Mouse (Mus musculus) midbrain, embryonic 15.5 days (tissue): Measurements from ENCODE around the gene Col4a4. TPM values are rescaled to one million over a fixed set of nuclear protein-coding genes. Genes with fewer than 3 reads are reported as not detected.
A peak's percentile ranks its signal among the peaks of the same experiment; 100 is the strongest.

Experiments used
- ATAC-seq: fragments of 200-750 bp; cut with Nextera tagmentation; replicated peaks from 2 replicates; pipeline ENCODE4 v1.8.0; 2017; ENCODE audit warnings: moderate TSS enrichment
- H3K27ac ChIP-seq: fragments of 300-500 bp; sonication (generic); 2 replicates; pipeline ENCODE4 v1.5.1; 2015; ENCODE audit warnings: mild to moderate bottlenecking, inconsistent platforms
- H3K27me3 ChIP-seq: fragments of 300-500 bp; sonication (generic); replicated peaks from 2 replicates; pipeline ENCODE4 v1.6.1; 2015; ENCODE audit warnings: inconsistent platforms
- H3K36me3 ChIP-seq: fragments of 300-500 bp; sonication (generic); replicated peaks from 2 replicates; pipeline ENCODE4 v1.6.1; 2015; ENCODE audit warnings: inconsistent platforms
- H3K4me1 ChIP-seq: fragments of 300-500 bp; sonication (generic); 2 replicates; pipeline ENCODE4 v1.6.1; 2015; ENCODE audit warnings: inconsistent platforms
- H3K4me2 ChIP-seq: fragments of 300-500 bp; sonication (generic); 2 replicates; pipeline ENCODE4 v1.6.1; 2015; ENCODE audit warnings: inconsistent platforms, mild to moderate bottlenecking, moderate library complexity
- H3K4me3 ChIP-seq: fragments of 300-500 bp; sonication (generic); 2 replicates; pipeline ENCODE4 v1.5.1; 2015; ENCODE audit warnings: mild to moderate bottlenecking, inconsistent platforms
- H3K9ac ChIP-seq: fragments of 300-500 bp; sonication (generic); 2 replicates; pipeline ENCODE4 v1.6.1; 2015; ENCODE audit warnings: mild to moderate bottlenecking, inconsistent platforms
- H3K9me3 ChIP-seq: fragments of 300-500 bp; sonication (generic); 2 replicates; pipeline ENCODE4 v1.6.1; 2016; ENCODE audit warnings: inconsistent platforms
- WGBS: fragments of 180-500 bp; shearing (Covaris S2); methylation state at CpG from one replicate; pipeline ENCODE4 v1.1.7; 2015; ENCODE audit warnings: mixed read lengths; 5-methylcytosine and 5-hydroxymethylcytosine counted together
- polyA plus RNA-seq: library from polyadenylated mRNA; unstranded; fragments of >200 nt; fragmentation: Nextera tagmentation; extraction: Ambion mirVana; gene quantifications from 2 replicates; pipeline ENCODE4 v1.2.1, GENCODE M21; 2015

The Col4a4 gene
- polyA plus RNA-seq, 1 experiment from 2014 or later: 0.09 TPM

DNA sequence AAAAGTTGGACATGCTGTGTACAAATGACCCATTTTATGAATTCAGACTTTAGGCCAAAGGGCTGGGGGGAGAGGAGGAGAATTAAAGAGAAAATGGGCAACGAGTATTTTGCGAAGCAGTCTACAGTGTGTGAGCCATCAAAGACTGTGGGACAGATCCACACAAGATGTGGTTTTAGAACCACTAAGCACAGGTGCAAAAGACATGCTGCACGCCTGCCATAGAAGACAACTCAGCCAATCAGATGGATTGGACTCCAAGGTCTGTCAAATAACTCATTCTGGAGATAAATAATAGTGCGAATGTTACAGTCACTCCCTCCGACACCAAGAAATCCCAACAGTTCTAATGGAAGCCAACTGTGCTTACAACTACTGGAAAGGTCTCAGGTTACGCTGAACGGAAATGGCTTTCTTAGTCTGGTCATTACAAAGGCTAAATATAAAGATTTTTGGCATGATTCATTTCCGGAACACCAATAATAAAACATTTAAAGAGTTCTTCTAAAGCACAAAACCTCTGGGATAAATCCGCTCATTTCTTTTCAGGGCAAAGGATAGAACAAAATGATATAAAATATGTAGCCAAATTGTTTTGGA, 25.5 kb upstream of the Col4a4 start:
- Histone ChIP-seq H3K9ac (no peak overlapping the region), H3K9me3 (no peaks in the 10 kb centered on the region), H3K4me3 (no peak overlapping the region), H3K27me3 (no peaks in the 10 kb centered on the region), H3K27ac (no peak overlapping the region), H3K36me3 (no peaks in the 10 kb centered on the region), H3K4me2 (no peak overlapping the region), H3K4me1 (no peaks in the 10 kb centered on the region)
- ATAC-seq: no peak
- WGBS: 92% methylated on average over 9 of the region's 9 CpGs

GRCm38 (mm10) chr1:82608646-82609262, 22.1 kb upstream of the Col4a4 start:
- no peaks in the 10 kb centered on the region for H3K4me1 ChIP-seq

DNA sequence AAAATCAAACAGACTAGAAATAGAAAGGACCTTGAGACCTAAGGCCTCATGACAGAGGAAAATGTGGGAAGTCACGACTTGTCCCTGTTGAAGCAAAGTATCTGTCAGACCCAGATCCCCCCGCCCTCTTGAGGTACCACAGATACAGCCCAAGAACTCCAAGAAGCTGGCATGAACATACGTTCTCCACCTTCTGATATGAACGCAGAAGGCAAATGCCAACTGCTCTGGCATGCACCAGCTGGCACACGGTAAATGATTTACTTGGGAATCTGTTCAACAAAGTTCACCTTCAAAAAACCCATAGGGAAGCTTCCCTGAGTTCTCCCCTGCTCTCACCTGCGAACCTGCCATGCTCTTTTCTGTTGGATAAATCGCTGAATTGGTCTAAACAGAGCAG, 19.2 kb upstream of the Col4a4 start:
- Histone ChIP-seq H3K4me3 (no peak overlapping the region), H3K27me3 (no peaks in the 10 kb centered on the region), H3K4me1 (no peaks in the 10 kb centered on the region), H3K9me3 (no peaks in the 10 kb centered on the region), H3K9ac (no peak overlapping the region), H3K27ac (no peak overlapping the region), H3K4me2 (no peak overlapping the region), H3K36me3 (no peaks in the 10 kb centered on the region)
- WGBS: 83% methylated on average over 7 of the region's 7 CpGs
- ATAC-seq: no peak

More at GRCm38 (mm10) chr1:82608646-82609262, 22.1 kb upstream of the Col4a4 start:
- H3K27ac ChIP-seq: no peak overlapping the region
- no peak overlapping the region for H3K4me3 ChIP-seq
- no peaks in the 10 kb centered on the region for H3K9me3 ChIP-seq
- H3K9ac ChIP-seq: no peak overlapping the region
- H3K27me3 ChIP-seq: no peaks in the 10 kb centered on the region
- no peaks in the 10 kb centered on the region for H3K36me3 ChIP-seq
- WGBS: 78% methylated on average over 9 of the region's 9 CpGs
- no peak overlapping the region for H3K4me2 ChIP-seq
- ATAC-seq: no peak

GRCm38 (mm10) chr1:82605347-82605746, 18.7 kb upstream of the Col4a4 start:
- Histone ChIP-seq H3K4me3 (no peak overlapping the region), H3K4me1 (no peaks in the 10 kb centered on the region), H3K4me2 (no peak overlapping the region), H3K9ac (no peak overlapping the region), H3K27ac (no peak overlapping the region), H3K9me3 (no peaks in the 10 kb centered on the region), H3K27me3 (no peaks in the 10 kb centered on the region), H3K36me3 (no peaks in the 10 kb centered on the region)
- no peak; the same call in 1 of the 2 replicates for ATAC-seq
- WGBS: 78% methylated on average over 7 of the region's 7 CpGs

DNA sequence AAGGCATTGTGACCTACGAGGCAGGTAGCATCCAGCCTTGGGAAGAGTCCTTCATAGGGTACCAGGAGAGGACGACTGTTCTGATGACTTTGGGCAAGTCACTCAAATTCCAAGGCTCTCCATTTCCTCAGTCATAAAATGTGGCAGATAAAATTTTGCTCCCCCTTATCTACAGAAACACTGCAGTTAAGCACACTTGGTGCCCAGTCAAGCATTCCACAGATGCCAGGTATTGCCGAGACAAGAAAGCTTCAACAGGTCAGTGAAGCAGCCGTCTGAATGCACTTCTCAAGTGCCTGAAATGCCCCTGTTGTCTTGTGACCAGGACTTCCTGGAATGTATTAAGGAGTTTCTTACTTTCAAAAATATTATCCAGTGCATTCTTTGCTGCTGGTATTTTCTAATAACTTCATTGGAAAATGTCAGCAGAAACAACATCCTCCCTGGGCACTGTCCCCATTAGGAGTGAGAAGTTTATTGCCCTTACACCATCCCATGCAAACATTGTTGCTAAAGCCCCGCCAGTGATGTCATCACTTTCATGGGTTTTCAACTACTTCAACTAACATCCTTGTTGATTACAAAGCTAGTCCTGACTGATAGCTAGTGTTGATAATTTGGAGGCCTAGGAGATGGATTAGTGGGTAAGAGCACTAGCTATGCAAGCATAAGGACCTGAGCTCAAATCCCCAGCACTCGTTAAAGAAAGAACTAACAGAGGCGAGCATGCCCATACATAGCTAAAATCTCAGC, 16.7 kb upstream of the Col4a4 start:
- WGBS: 76% methylated on average over 7 of the region's 7 CpGs

GRCm38 (mm10) chr1:82596864-82597596, 10.4 kb upstream of the Col4a4 start:
- no peak for ATAC-seq
- Histone ChIP-seq H3K27me3 (no peaks in the 10 kb centered on the region), H3K4me2 (no peak overlapping the region), H3K9me3 (no peaks in the 10 kb centered on the region), H3K27ac (no peak overlapping the region), H3K4me1 (no peaks in the 10 kb centered on the region), H3K9ac (no peak overlapping the region), H3K36me3 (no peaks in the 10 kb centered on the region), H3K4me3 (no peak overlapping the region)
- 74% methylated on average over 6 of the region's 6 CpGs for WGBS

More for the DNA sequence above, 16.7 kb upstream of the Col4a4 start:
- Histone ChIP-seq H3K9me3 (no peaks in the 10 kb centered on the region), H3K36me3 (no peaks in the 10 kb centered on the region), H3K4me3 (no peak overlapping the region), H3K9ac (no peak overlapping the region), H3K4me1 (no peaks in the 10 kb centered on the region), H3K4me2 (no peak overlapping the region), H3K27ac (no peak overlapping the region), H3K27me3 (no peaks in the 10 kb centered on the region)
- no peak for ATAC-seq

DNA sequence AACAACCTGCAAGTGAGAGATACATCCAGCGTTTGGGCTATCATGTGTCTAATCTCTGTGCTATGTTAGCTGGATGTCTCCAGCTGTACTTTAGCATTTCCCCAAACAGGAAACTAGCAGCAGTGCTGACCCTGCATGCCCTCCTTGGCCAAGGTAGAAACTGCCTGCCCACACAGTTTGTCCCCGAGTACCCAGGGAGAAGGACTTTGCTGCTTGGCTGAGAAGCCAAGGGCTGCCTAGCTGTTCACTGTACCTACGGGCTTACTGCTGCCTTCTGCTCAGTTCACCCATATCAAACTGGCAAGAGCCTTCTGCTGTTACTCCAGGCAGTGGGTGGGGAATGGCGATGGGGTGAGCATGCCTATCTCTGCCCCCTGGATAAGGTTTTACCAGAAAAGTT, 3.6 kb upstream of the Col4a4 start:
- Histone ChIP-seq H3K36me3 (no peaks in the 10 kb centered on the region), H3K27me3 (peaks cover 10% of the 10 kb centered on the region), H3K4me3 (no peak overlapping the region), H3K9me3 (no peaks in the 10 kb centered on the region), H3K4me2 (no peak overlapping the region), H3K9ac (no peak overlapping the region), H3K27ac (no peak overlapping the region), H3K4me1 (peaks cover 10% of the 10 kb centered on the region; the same call in 1 of the 2 replicates)
- ATAC-seq: no peak
- 83% methylated on average over 4 of the region's 4 CpGs for WGBS

GRCm38 (mm10) chr1:82585981-82586380, 668 bp downstream of the Col4a4 start:
- peaks cover 10% of the 10 kb centered on the region for H3K27me3 ChIP-seq
- H3K4me2 ChIP-seq: peak overlapping the region; percentile 57; the same call in 1 of the 2 replicates
- no peak overlapping the region for H3K9ac ChIP-seq
- H3K36me3 ChIP-seq: no peaks in the 10 kb centered on the region
- H3K4me3 ChIP-seq: peak overlapping the region; percentile 28; the same call in 1 of the 2 replicates
- no peak for ATAC-seq
- no peak overlapping the region for H3K27ac ChIP-seq
- H3K4me1 ChIP-seq: peaks cover 10% of the 10 kb centered on the region; the same call in 1 of the 2 replicates
- no peaks in the 10 kb centered on the region for H3K9me3 ChIP-seq
- WGBS: 74% methylated on average over 7 of the region's 7 CpGs

- no peak overlapping the region for H3K9ac ChIP-seq
- no peak overlapping the region for H3K4me3 ChIP-seq
- H3K27ac ChIP-seq: no peak overlapping the region
- H3K4me1 ChIP-seq: no peaks in the 10 kb centered on the region
- ATAC-seq: no peak
- WGBS: 80% methylated on average over 4 of the region's 4 CpGs
- H3K9me3 ChIP-seq: no peaks in the 10 kb centered on the region
- no peaks in the 10 kb centered on the region for H3K27me3 ChIP-seq
- H3K36me3 ChIP-seq: no peaks in the 10 kb centered on the region
- no peak overlapping the region for H3K4me2 ChIP-seq
Measured at GRCm38 (mm10) chr1:82578320-82578719, 8.3 kb downstream of the Col4a4 start.

DNA sequence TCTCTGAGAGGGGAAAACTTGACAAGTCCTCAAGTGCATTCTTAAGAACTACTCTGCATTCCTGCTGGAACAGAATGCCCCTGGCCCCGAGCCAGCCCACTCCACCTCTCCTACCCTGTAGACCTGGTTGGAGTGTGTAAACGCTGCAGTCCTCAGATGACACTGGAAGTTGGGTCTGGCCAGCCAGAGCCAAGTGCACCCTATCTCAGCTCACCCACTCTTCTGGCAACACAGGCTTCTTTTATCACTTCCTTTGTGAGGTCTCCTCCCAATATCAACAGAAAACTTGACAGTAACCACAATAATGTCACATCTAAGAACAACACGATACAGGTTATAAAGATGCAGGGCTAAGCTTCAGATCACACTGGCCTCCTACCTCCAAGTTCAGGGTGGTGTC, 8.7 kb downstream of the Col4a4 start:
- H3K9me3 ChIP-seq: no peaks in the 10 kb centered on the region
- 87% methylated on average over 3 of the region's 3 CpGs for WGBS

DNA sequence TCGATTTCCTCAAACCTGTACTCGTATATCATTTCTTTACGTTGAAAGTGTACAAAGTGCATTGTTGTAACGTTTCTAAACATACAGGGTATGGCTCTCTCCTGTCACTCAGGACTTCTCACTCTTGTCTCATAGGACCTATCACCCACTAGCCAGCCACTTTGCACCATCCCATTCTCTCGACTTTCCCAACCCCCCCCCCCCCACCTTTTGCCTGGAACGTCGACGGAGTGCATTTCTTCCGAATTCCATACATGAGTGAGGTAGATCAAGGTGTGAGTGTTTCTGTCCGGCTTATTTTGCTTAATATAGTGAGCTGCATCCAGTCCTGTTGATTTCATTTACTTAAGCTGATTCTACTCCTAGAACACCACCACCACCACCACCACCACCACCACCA, 9.3 kb downstream of the Col4a4 start:
- Histone ChIP-seq H3K9me3 (no peaks in the 10 kb centered on the region), H3K4me1 (no peaks in the 10 kb centered on the region), H3K36me3 (no peaks in the 10 kb centered on the region), H3K27me3 (no peaks in the 10 kb centered on the region), H3K27ac (no peak overlapping the region), H3K9ac (no peak overlapping the region), H3K4me3 (no peak overlapping the region), H3K4me2 (no peak overlapping the region)
- ATAC-seq: no peak
- WGBS: 93% methylated on average over 10 of the region's 10 CpGs

More for the DNA sequence above, 8.7 kb downstream of the Col4a4 start:
- H3K36me3 ChIP-seq: no peaks in the 10 kb centered on the region
- H3K27me3 ChIP-seq: no peaks in the 10 kb centered on the region
- no peak overlapping the region for H3K27ac ChIP-seq
- H3K4me3 ChIP-seq: no peak overlapping the region
- H3K4me2 ChIP-seq: no peak overlapping the region
- no peaks in the 10 kb centered on the region for H3K4me1 ChIP-seq
- ATAC-seq: no peak
- no peak overlapping the region for H3K9ac ChIP-seq

DNA sequence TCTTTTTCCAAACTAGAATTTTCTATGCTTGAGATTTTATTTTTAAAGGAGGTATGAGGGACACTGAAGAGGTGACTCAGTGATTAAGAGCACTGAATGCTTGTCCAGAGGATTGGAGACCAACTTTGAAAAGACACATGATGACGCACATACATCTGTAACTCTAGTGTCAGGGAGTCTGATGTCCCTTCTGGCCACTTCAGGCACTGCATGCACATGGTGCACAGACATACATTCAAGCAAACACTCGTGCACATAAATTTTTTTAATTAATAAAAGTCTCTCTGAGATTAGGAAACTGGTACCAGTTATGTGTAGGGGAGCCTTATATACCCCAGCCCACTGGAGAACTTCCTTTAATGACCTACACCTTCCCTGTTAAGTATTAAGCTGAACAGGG, 10.5 kb downstream of the Col4a4 start:
- H3K4me2 ChIP-seq: no peak overlapping the region
- no peaks in the 10 kb centered on the region for H3K36me3 ChIP-seq
- no peak overlapping the region for H3K9ac ChIP-seq
- ATAC-seq: no peak
- WGBS: 80% methylated on average over 2 of the region's 2 CpGs
- no peaks in the 10 kb centered on the region for H3K27me3 ChIP-seq
- no peak overlapping the region for H3K4me3 ChIP-seq
- no peaks in the 10 kb centered on the region for H3K9me3 ChIP-seq
- no peaks in the 10 kb centered on the region for H3K4me1 ChIP-seq
- no peak overlapping the region for H3K27ac ChIP-seq
